Mouse (Mus musculus): Measurements from ENCODE around the gene Reg3d. TPM values are rescaled to one million over a fixed set of nuclear protein-coding genes. Genes with fewer than 3 reads are reported as not detected.
"Not testable (repeated sequence)": the region's sequence is repeated elsewhere in the genome, so short reads cannot be mapped to it uniquely, and the experiment has no call there.

Gene Reg3d
- total RNA-seq (2014; rRNA removed) = not detected in 2 replicates
- polyA plus RNA-seq (2015; fragmentation: Nextera tagmentation; extraction: Ambion mirVana) = not detected in 2 replicates

GRCm38 (mm10) chr6:78378765-78379164 is at the start of gene Reg3d:
Gene Reg3d, minus strand, starts transcription at chr6:78378865.
- Histone ChIP-seq H3K27me3 (ENCODE audit: insufficient read depth, low read length) (no peaks in the 10 kb centered on the region), H3K4me3 (ENCODE audit: low read depth, low read length) (no peak within 1 kb of the TSS), H3K4me2 (ENCODE audit: low read depth) (no peak within 1 kb of the TSS), H3K4me1 (ENCODE audit: insufficient read depth) (no peaks in the 10 kb centered on the region), H3K36me3 (ENCODE audit: insufficient read depth) (no peaks in the 10 kb centered on the region), H3K27ac (ENCODE audit: low read depth, low read length) (no peak within 1 kb of the TSS), H3K9ac (no peak within 1 kb of the TSS), H3K9me3 (ENCODE audit: low read length) (no peaks in the 10 kb centered on the region)
- 73% methylated on average over 2 of the region's 2 CpGs for WGBS
- no peak for TF ChIP-seq CTCF (IDR thresholded peaks at IDR 0.05; ENCODE audit: low read depth)
- DNase-seq (no peak), ATAC-seq (no peak)

DNA sequence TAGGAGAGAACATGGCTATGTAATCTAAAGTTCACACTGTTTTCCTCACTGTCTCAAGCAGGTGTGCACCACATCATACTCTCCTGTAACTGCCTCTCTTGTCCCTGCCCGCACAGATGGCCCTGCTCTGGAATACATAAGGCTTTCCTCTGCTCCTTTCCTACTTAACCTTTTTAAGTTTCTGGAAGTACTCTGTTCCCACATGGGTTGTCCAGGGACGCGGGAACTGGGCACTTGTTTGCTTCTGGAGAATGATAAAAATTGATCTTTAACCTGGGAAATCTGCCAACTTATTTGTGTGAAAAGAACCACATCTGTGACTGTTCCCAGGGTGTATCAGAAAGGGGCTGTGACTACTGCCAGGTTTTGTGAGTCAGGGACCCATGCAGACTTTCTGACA is 46.8 kb upstream of the Reg3d start:
- no peaks in the 10 kb centered on the region for H3K36me3 ChIP-seq (ENCODE audit: insufficient read depth)
- WGBS = 90% methylated on average over 3 of the region's 3 CpGs
- no peaks in the 10 kb centered on the region for H3K4me1 ChIP-seq (ENCODE audit: insufficient read depth)
- H3K9me3 ChIP-seq (ENCODE audit: low read length) = no peaks in the 10 kb centered on the region
- no peak overlapping the region for H3K27ac ChIP-seq (ENCODE audit: low read depth, low read length)
- H3K9ac ChIP-seq = no peak overlapping the region
- TF ChIP-seq CTCF (IDR thresholded peaks at IDR 0.05; ENCODE audit: low read depth) = no peak
- H3K27me3 ChIP-seq (ENCODE audit: insufficient read depth, low read length) = no peaks in the 10 kb centered on the region
- ATAC-seq (no peak), DNase-seq (no peak)
- no peak overlapping the region for H3K4me2 ChIP-seq (ENCODE audit: low read depth)
- no peak overlapping the region for H3K4me3 ChIP-seq (ENCODE audit: low read depth, low read length)

GRCm38 (mm10) chr6:78422411-78422810 is 43.7 kb upstream of the Reg3d start, which contains the start of gene Reg1:
Gene Reg1, plus strand, starts transcription at chr6:78422711.
- H3K4me1 ChIP-seq (ENCODE audit: insufficient read depth); H3K9me3 ChIP-seq (ENCODE audit: low read length); DNase-seq; H3K9ac ChIP-seq; H3K27me3 ChIP-seq (ENCODE audit: insufficient read depth, low read length); H3K4me3 ChIP-seq (ENCODE audit: low read depth, low read length); H3K4me2 ChIP-seq (ENCODE audit: low read depth); ATAC-seq; H3K36me3 ChIP-seq (ENCODE audit: insufficient read depth); H3K27ac ChIP-seq (ENCODE audit: low read depth, low read length): not testable (repeated sequence)

DNA sequence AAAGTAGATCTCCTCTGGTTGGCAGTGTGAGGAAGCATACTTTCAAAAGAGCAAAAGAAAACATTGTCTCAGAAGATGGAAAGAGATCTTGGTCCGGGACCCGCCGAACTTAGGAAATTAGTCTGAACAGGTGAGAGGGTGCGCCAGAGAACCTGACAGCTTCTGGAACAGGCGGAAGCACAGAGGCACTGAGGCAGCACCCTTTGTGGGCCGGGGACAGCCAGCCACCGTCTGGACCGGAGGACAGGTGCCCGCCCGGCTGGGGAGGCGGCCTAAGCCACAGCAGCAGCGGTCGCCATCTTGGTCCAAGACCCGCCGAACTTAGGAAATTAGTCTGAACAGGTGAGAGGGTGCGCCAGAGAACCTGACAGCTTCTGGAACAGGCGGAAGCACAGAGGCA is 16.7 kb upstream of the Reg3d start, which contains the start of gene Reg2:
Reg2 (plus strand) TSS at position 301 of the 400 bp plus-strand sequence.
- not testable (repeated sequence) for H3K9me3 ChIP-seq (ENCODE audit: low read length); H3K4me3 ChIP-seq (ENCODE audit: low read depth, low read length); H3K4me1 ChIP-seq (ENCODE audit: insufficient read depth); ATAC-seq; DNase-seq; H3K27ac ChIP-seq (ENCODE audit: low read depth, low read length); H3K27me3 ChIP-seq (ENCODE audit: insufficient read depth, low read length); H3K4me2 ChIP-seq (ENCODE audit: low read depth); H3K9ac ChIP-seq; H3K36me3 ChIP-seq (ENCODE audit: insufficient read depth)
- WGBS = 94% methylated on average over 4 of the region's 17 CpGs

- no peaks in the 10 kb centered on the region for H3K9me3 ChIP-seq (ENCODE audit: low read length)
- DNase-seq = no peak
- H3K27me3 ChIP-seq (ENCODE audit: insufficient read depth, low read length) = no peaks in the 10 kb centered on the region
- no peak for ATAC-seq
- no peak overlapping the region for H3K4me2 ChIP-seq (ENCODE audit: low read depth)
- no peak overlapping the region for H3K27ac ChIP-seq (ENCODE audit: low read depth, low read length)
- WGBS = 65% methylated on average over 3 of the region's 3 CpGs
- H3K36me3 ChIP-seq (ENCODE audit: insufficient read depth) = no peaks in the 10 kb centered on the region
- no peak overlapping the region for H3K9ac ChIP-seq
- no peak overlapping the region for H3K4me3 ChIP-seq (ENCODE audit: low read depth, low read length)
- no peaks in the 10 kb centered on the region for H3K4me1 ChIP-seq (ENCODE audit: insufficient read depth)
- no peak for TF ChIP-seq CTCF (IDR thresholded peaks at IDR 0.05; ENCODE audit: low read depth)
Observed at GRCm38 (mm10) chr6:78385609-78386008, 6.9 kb upstream of the Reg3d start.

DNA sequence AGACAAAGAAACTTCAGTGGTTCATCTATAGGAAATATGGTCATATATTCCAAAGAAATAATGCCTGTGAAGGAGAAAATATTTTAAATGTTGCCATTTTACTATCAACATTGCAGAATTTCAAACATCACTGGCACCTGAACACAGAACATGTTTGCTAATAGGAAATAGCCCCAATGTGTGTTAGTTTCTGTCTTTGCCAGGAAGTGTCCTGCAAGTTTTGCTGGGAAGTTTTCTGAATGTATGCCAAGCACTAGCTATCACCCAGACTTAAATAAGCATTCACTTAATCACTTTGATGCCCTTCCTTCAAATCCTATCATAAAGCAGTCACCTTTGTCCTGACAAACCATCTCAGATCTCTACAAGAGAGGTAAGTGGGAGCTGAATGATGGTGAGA is 1.7 kb upstream of the Reg3d start, which contains the start of gene Reg3a:
Reg3a (plus strand) TSS at position 301 of the 400 bp plus-strand sequence.
- no peaks in the 10 kb centered on the region for H3K36me3 ChIP-seq (ENCODE audit: insufficient read depth)
- no peak within 1 kb of the TSS for H3K9ac ChIP-seq
- ATAC-seq = no peak

DNA sequence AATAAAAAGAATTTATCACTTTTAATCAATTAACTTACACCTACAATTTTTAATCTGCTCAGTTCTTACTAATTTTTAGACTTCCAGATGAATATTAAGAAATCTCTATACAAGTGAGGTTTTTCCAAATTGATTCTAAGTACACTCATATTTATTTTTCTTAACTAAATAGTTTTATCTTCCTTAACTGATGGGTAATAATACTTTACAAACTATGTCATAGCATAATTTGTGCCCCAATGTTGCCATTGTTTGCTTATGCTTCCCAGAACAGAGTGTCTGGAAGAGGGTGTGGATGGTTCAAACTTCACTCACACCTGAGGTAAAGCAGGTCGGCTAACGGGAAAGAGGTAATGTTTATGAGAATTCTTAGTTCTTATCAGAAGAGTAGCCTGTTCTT is 8.3 kb downstream of the Reg3d start, which contains the start of gene Reg3b:
Reg3b (plus strand) TSS at position 301 of the 400 bp plus-strand sequence.
- DNase-seq (no peak), ATAC-seq (no peak)
- Histone ChIP-seq H3K9ac (no peak within 1 kb of the TSS), H3K27ac (ENCODE audit: low read depth, low read length) (no peak within 1 kb of the TSS), H3K4me3 (ENCODE audit: low read depth, low read length) (no peak within 1 kb of the TSS), H3K27me3 (ENCODE audit: insufficient read depth, low read length) (no peaks in the 10 kb centered on the region), H3K9me3 (ENCODE audit: low read length) (no peaks in the 10 kb centered on the region), H3K4me1 (ENCODE audit: insufficient read depth) (no peaks in the 10 kb centered on the region), H3K4me2 (ENCODE audit: low read depth) (no peak within 1 kb of the TSS), H3K36me3 (ENCODE audit: insufficient read depth) (no peaks in the 10 kb centered on the region)
- WGBS = 94% methylated on average over 2 of the region's 2 CpGs
- TF ChIP-seq CTCF (IDR thresholded peaks at IDR 0.05; ENCODE audit: low read depth) = no peak

More for the DNA sequence above, 1.7 kb upstream of the Reg3d start, which contains the start of gene Reg3a:
- H3K4me3 ChIP-seq (ENCODE audit: low read depth, low read length) = no peak within 1 kb of the TSS
- no peaks in the 10 kb centered on the region for H3K4me1 ChIP-seq (ENCODE audit: insufficient read depth)
- H3K9me3 ChIP-seq (ENCODE audit: low read length) = no peaks in the 10 kb centered on the region
- no peak within 1 kb of the TSS for H3K27ac ChIP-seq (ENCODE audit: low read depth, low read length)
- no peak within 1 kb of the TSS for H3K4me2 ChIP-seq (ENCODE audit: low read depth)
- no peak for DNase-seq
- no peaks in the 10 kb centered on the region for H3K27me3 ChIP-seq (ENCODE audit: insufficient read depth, low read length)
- TF ChIP-seq CTCF (IDR thresholded peaks at IDR 0.05; ENCODE audit: low read depth) = no peak

Measured in forebrain, postnatal 0 days (tissue).